Mouse (Mus musculus): ENCODE measurements at regions not wholly inside any gene's neighbourhood (a gene's known extent, or its start where the extent isn't known, plus 50 kb on each side); places are given as distances from the start of the nearest gene placed in this dataset.
"Not testable (repeated sequence)": the region's sequence is repeated elsewhere in the genome, so short reads cannot be mapped to it uniquely, and the experiment has no call there.

GRCm38 (mm10) chr4:67196907-67197306 is 369.5 kb downstream of the Tlr4 start:
- ATAC-seq (no peak), DNase-seq (no peak)
- H3K27ac ChIP-seq (ENCODE audit: low read depth, low read length) = no peak overlapping the region
- WGBS = 90% methylated on average over 5 of the region's 5 CpGs
- no peak overlapping the region for H3K4me3 ChIP-seq (ENCODE audit: low read depth, low read length)
- H3K9ac ChIP-seq = no peak overlapping the region
- no peaks in the 10 kb centered on the region for H3K27me3 ChIP-seq (ENCODE audit: insufficient read depth, low read length)
- H3K4me2 ChIP-seq (ENCODE audit: low read depth) = no peak overlapping the region
- H3K4me1 ChIP-seq (ENCODE audit: insufficient read depth) = no peaks in the 10 kb centered on the region
- no peak for TF ChIP-seq CTCF (IDR thresholded peaks at IDR 0.05; ENCODE audit: low read depth)
- H3K36me3 ChIP-seq (ENCODE audit: insufficient read depth) = no peaks in the 10 kb centered on the region
- H3K9me3 ChIP-seq (ENCODE audit: low read length) = no peaks in the 10 kb centered on the region

GRCm38 (mm10) chr4:67208406-67208805 is 381.0 kb downstream of the Tlr4 start:
- not testable (repeated sequence) for ATAC-seq; H3K27me3 ChIP-seq (ENCODE audit: insufficient read depth, low read length); H3K4me1 ChIP-seq (ENCODE audit: insufficient read depth); DNase-seq; H3K36me3 ChIP-seq (ENCODE audit: insufficient read depth); H3K4me2 ChIP-seq (ENCODE audit: low read depth); H3K4me3 ChIP-seq (ENCODE audit: low read depth, low read length); H3K9ac ChIP-seq; H3K9me3 ChIP-seq (ENCODE audit: low read length); H3K27ac ChIP-seq (ENCODE audit: low read depth, low read length)

GRCm38 (mm10) chr4:67213363-67213762 is 386.0 kb downstream of the Tlr4 start:
- Histone ChIP-seq H3K27ac (ENCODE audit: low read depth, low read length) (no peak overlapping the region), H3K4me3 (ENCODE audit: low read depth, low read length) (no peak overlapping the region), H3K36me3 (ENCODE audit: insufficient read depth) (no peaks in the 10 kb centered on the region), H3K4me1 (ENCODE audit: insufficient read depth) (no peaks in the 10 kb centered on the region), H3K27me3 (ENCODE audit: insufficient read depth, low read length) (no peaks in the 10 kb centered on the region), H3K9ac (no peak overlapping the region), H3K9me3 (ENCODE audit: low read length) (no peaks in the 10 kb centered on the region), H3K4me2 (ENCODE audit: low read depth) (no peak overlapping the region)
- no peak for ATAC-seq
- no peak for TF ChIP-seq CTCF (IDR thresholded peaks at IDR 0.05; ENCODE audit: low read depth)
- WGBS = 49% methylated on average over 1 of the region's 1 CpGs
- peak; percentile 22 for DNase-seq

- ATAC-seq = no peak
- H3K9ac ChIP-seq = no peak overlapping the region
Observed at GRCm38 (mm10) chr4:67224533-67224932, 397.1 kb downstream of the Tlr4 start.

GRCm38 (mm10) chr4:67229214-67229613 is 401.8 kb downstream of the Tlr4 start:
- ATAC-seq (peak; percentile 38; the same call in 1 of the 2 replicates), DNase-seq (no peak)
- H3K9me3 ChIP-seq (ENCODE audit: low read length) = no peaks in the 10 kb centered on the region
- 36% methylated on average over 3 of the region's 3 CpGs for WGBS
- H3K27me3 ChIP-seq (ENCODE audit: insufficient read depth, low read length) = no peaks in the 10 kb centered on the region
- no peaks in the 10 kb centered on the region for H3K36me3 ChIP-seq (ENCODE audit: insufficient read depth)
- no peaks in the 10 kb centered on the region for H3K4me1 ChIP-seq (ENCODE audit: insufficient read depth)
- no peak overlapping the region for H3K9ac ChIP-seq
- H3K27ac ChIP-seq (ENCODE audit: low read depth, low read length) = no peak overlapping the region
- no peak overlapping the region for H3K4me2 ChIP-seq (ENCODE audit: low read depth)
- H3K4me3 ChIP-seq (ENCODE audit: low read depth, low read length) = no peak overlapping the region
- no peak for TF ChIP-seq CTCF (IDR thresholded peaks at IDR 0.05; ENCODE audit: low read depth)

More at GRCm38 (mm10) chr4:67224533-67224932, 397.1 kb downstream of the Tlr4 start:
- Histone ChIP-seq H3K4me3 (ENCODE audit: low read depth, low read length) (no peak overlapping the region), H3K27me3 (ENCODE audit: insufficient read depth, low read length) (no peaks in the 10 kb centered on the region), H3K9me3 (ENCODE audit: low read length) (no peaks in the 10 kb centered on the region), H3K36me3 (ENCODE audit: insufficient read depth) (no peaks in the 10 kb centered on the region), H3K27ac (ENCODE audit: low read depth, low read length) (no peak overlapping the region), H3K4me2 (ENCODE audit: low read depth) (no peak overlapping the region), H3K4me1 (ENCODE audit: insufficient read depth) (no peaks in the 10 kb centered on the region)
- DNase-seq = no peak
- TF ChIP-seq CTCF (IDR thresholded peaks at IDR 0.05; ENCODE audit: low read depth) = no peak

GRCm38 (mm10) chr4:67273553-67273952 is 446.2 kb downstream of the Tlr4 start:
- H3K4me2 ChIP-seq (ENCODE audit: low read depth) = no peak overlapping the region
- WGBS = 91% methylated on average over 4 of the region's 4 CpGs
- H3K4me1 ChIP-seq (ENCODE audit: insufficient read depth) = no peaks in the 10 kb centered on the region
- H3K9ac ChIP-seq = no peak overlapping the region
- DNase-seq (no peak), ATAC-seq (no peak)
- H3K4me3 ChIP-seq (ENCODE audit: low read depth, low read length) = no peak overlapping the region
- no peak overlapping the region for H3K27ac ChIP-seq (ENCODE audit: low read depth, low read length)
- no peaks in the 10 kb centered on the region for H3K36me3 ChIP-seq (ENCODE audit: insufficient read depth)
- H3K27me3 ChIP-seq (ENCODE audit: insufficient read depth, low read length) = no peaks in the 10 kb centered on the region
- TF ChIP-seq CTCF (IDR thresholded peaks at IDR 0.05; ENCODE audit: low read depth) = no peak
- no peaks in the 10 kb centered on the region for H3K9me3 ChIP-seq (ENCODE audit: low read length)

GRCm38 (mm10) chr4:67301020-67301419 is 473.6 kb downstream of the Tlr4 start:
- WGBS = 33% methylated on average over 6 of the region's 6 CpGs
- TF ChIP-seq CTCF (IDR thresholded peaks at IDR 0.05; ENCODE audit: low read depth) = no peak

DNA sequence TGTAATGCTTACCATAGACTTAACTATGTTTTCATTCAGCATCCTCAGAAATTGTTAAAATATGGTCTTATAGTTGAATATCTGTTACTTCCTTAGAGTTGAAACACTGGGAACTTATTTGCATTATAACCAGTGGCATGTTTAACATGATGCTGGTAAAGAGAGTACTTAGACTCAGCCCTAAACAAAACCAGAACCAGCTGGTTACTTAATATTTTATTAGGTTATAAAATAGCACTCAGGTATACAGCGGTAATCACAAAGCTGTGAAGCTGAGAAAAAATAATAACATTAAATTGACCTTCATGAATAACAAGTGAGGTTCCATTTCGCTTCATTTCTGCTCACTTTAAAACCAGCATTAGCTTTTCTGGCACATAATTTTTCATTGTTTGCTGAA is 474.4 kb downstream of the Tlr4 start:
- TF ChIP-seq CTCF (IDR thresholded peaks at IDR 0.05; ENCODE audit: low read depth) = no peak
- no peak overlapping the region for H3K27ac ChIP-seq (ENCODE audit: low read depth, low read length)
- no peaks in the 10 kb centered on the region for H3K4me1 ChIP-seq (ENCODE audit: insufficient read depth)
- H3K27me3 ChIP-seq (ENCODE audit: insufficient read depth, low read length) = no peaks in the 10 kb centered on the region
- H3K4me3 ChIP-seq (ENCODE audit: low read depth, low read length) = no peak overlapping the region
- no peak overlapping the region for H3K4me2 ChIP-seq (ENCODE audit: low read depth)
- H3K9me3 ChIP-seq (ENCODE audit: low read length) = no peaks in the 10 kb centered on the region
- ATAC-seq (no peak), DNase-seq (no peak)
- H3K9ac ChIP-seq = no peak overlapping the region
- H3K36me3 ChIP-seq (ENCODE audit: insufficient read depth) = no peaks in the 10 kb centered on the region
- 82% methylated on average over 2 of the region's 2 CpGs for WGBS

More at GRCm38 (mm10) chr4:67301020-67301419, 473.6 kb downstream of the Tlr4 start:
- no peak overlapping the region for H3K27ac ChIP-seq (ENCODE audit: low read depth, low read length)
- H3K4me3 ChIP-seq (ENCODE audit: low read depth, low read length) = no peak overlapping the region
- no peaks in the 10 kb centered on the region for H3K27me3 ChIP-seq (ENCODE audit: insufficient read depth, low read length)
- no peak overlapping the region for H3K4me2 ChIP-seq (ENCODE audit: low read depth)
- no peaks in the 10 kb centered on the region for H3K4me1 ChIP-seq (ENCODE audit: insufficient read depth)
- ATAC-seq = no peak
- no peaks in the 10 kb centered on the region for H3K9me3 ChIP-seq (ENCODE audit: low read length)
- H3K9ac ChIP-seq = no peak overlapping the region
- no peaks in the 10 kb centered on the region for H3K36me3 ChIP-seq (ENCODE audit: insufficient read depth)
- DNase-seq = peak; percentile 2

GRCm38 (mm10) chr4:67320098-67320497 is 492.7 kb downstream of the Tlr4 start:
- not testable (repeated sequence) for DNase-seq; H3K4me2 ChIP-seq (ENCODE audit: low read depth); H3K4me1 ChIP-seq (ENCODE audit: insufficient read depth); H3K9me3 ChIP-seq (ENCODE audit: low read length); H3K4me3 ChIP-seq (ENCODE audit: low read depth, low read length); H3K9ac ChIP-seq; H3K27me3 ChIP-seq (ENCODE audit: insufficient read depth, low read length); H3K27ac ChIP-seq (ENCODE audit: low read depth, low read length); H3K36me3 ChIP-seq (ENCODE audit: insufficient read depth); ATAC-seq

Measured in forebrain, postnatal 0 days (tissue).